Mouse (Mus musculus) embryonic fibroblast, embryonic 13.5 days (primary cell): ENCODE results near the gene Cpn1. TPM values are rescaled to one million over a fixed set of nuclear protein-coding genes. Genes with fewer than 3 reads are reported as not detected.

Experiments used
- H3K27ac ChIP-seq: 2 replicates; pipeline ENCODE4 v1.5.1; 2012; ENCODE audit warnings: low read length, control low read depth, inconsistent platforms; ENCODE audit not compliant: insufficient read depth
- H3K4me1 ChIP-seq: 2 replicates; pipeline ENCODE4 v1.6.1; 2011; ENCODE audit warnings: low read length; ENCODE audit not compliant: control insufficient read depth, insufficient read depth
- H3K4me3 ChIP-seq: 2 replicates; pipeline ENCODE4 v1.5.1; 2011; ENCODE audit warnings: mild to moderate bottlenecking, control low read depth, low read length; ENCODE audit not compliant: insufficient read depth
- CTCF ChIP-seq: IDR thresholded peaks from 2 replicates; pipeline ENCODE4 v1.5.1; 2011; ENCODE audit warnings: mild to moderate bottlenecking, control low read depth, low read length, moderate library complexity, borderline replicate concordance; ENCODE audit not compliant: insufficient read depth
- POLR2A ChIP-seq: IDR thresholded peaks from 2 replicates; pipeline ENCODE4 v1.6.1; 2011; ENCODE audit warnings: low read depth, mild to moderate bottlenecking, control low read depth, low read length, moderate library complexity
- polyA plus RNA-seq: library from polyadenylated mRNA; stranded (reverse); fragments of >200 nt; gene quantifications from 2 replicates; pipeline ENCODE4 v1.2.4, GENCODE M21; 2011; ENCODE audit warnings: low read depth; ENCODE audit not compliant: missing spikeins, insufficient read length

The Cpn1 gene
- polyA plus RNA-seq, 1 experiment, result not detected

DNA sequence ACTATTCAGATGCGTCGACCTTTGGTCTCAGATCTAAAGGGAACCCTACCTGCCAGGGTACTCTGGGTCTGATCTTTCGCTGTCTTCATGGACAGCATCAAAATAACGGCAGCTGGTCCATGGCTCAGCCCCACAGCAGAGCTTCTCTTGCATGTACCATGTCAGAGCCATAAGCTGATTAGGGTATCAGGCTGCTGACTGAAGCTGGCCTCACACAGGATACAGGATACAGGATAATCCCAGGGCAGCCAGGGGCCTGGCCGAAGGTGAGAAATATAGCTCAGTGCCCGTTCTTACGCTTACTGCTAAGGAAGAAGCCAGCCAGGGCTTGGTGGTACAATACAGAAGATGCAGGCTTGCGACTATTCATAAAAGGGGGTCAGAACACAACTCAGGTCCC lies 41.8 kb downstream of the Cpn1 start:
- H3K27ac ChIP-seq, result no peak overlapping the region
- no peak overlapping the region for H3K4me3 ChIP-seq
- TF ChIP-seq CTCF (no peak), POLR2A (no peak)
- H3K4me1 ChIP-seq, result peaks cover 3% of the 10 kb centered on the region

- Histone ChIP-seq H3K4me1 (peaks cover 6% of the 10 kb centered on the region), H3K27ac (no peak overlapping the region), H3K4me3 (no peak overlapping the region)
- no peak for TF ChIP-seq POLR2A
- TF ChIP-seq CTCF, result no peak
Observed at GRCm38 (mm10) chr19:43943076-43943475, 43.3 kb downstream of the Cpn1 start.

- H3K4me1 ChIP-seq, result peaks cover 6% of the 10 kb centered on the region
- TF ChIP-seq CTCF, result peak; percentile 32; the same call in 1 of the 2 replicates
- TF ChIP-seq POLR2A, result peak; percentile 58; the same call in 1 of the 2 replicates
- peak within 1 kb of the TSS; percentile 90 for H3K4me3 ChIP-seq
- H3K27ac ChIP-seq, result peak within 1 kb of the TSS; percentile 73; the same call in 1 of the 2 replicates
Observed at GRCm38 (mm10) chr19:43939769-43940689, 46.3 kb downstream of the Cpn1 start, which contains the start of gene Dnmbp. Gene Dnmbp, minus strand, starts transcription at chr19:43940191.

DNA sequence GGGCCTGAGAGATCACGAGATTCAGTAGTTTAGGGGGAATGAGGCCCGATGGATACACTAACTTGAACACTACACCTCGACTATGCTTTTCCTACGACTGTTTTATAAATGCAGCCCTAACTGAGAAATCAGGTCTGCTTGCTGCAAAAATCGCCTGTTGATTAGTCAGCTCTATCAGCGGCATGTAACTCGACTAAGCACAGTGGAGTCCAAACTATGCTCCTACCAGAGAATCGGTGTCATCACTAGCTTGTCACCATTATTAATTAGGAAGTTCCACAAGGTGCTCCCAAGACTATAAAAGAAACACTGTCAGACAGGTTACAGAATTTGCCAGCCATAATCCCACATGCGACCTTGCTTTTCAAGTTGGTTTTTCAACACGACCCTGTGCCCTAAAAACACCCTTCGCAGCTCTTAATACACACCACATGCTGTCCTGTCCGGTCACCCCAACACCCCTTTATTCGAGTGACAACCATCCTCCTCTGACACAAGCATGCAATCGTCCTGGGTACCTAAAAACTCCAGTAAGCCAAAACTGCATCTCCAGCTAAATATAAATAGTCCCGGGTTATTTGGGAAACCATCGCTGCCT lies 47.1 kb downstream of the Cpn1 start:
- TF ChIP-seq CTCF (no peak), POLR2A (no peak; the same call in 1 of the 2 replicates)
- Histone ChIP-seq H3K4me1 (peaks cover 6% of the 10 kb centered on the region), H3K27ac (peak overlapping the region; percentile 73; the same call in 1 of the 2 replicates), H3K4me3 (peak overlapping the region; percentile 90)

DNA sequence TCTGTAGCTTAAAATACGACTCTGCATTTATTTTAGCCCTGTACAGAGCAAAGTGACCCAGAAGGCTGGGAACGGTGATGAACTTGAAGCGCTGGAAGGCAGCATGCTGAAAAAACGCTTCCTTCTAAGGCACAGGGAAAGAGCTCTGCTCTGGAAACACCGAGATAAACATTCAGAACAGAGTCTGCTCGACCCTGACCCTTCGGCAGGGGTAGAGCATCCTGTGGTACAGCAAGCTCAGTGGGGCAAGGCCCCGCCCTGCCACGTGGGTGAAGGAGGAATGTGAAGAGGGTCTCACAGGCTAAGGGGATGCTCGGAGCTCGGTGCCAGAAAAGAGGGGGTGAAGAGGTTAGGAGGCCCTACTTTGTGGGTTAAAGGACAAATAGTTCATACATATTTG lies 48.0 kb downstream of the Cpn1 start:
- Histone ChIP-seq H3K27ac (peak overlapping the region; percentile 73; the same call in 1 of the 2 replicates), H3K4me3 (peak overlapping the region; percentile 90; the same call in 1 of the 2 replicates), H3K4me1 (peaks cover 6% of the 10 kb centered on the region)
- no peak for TF ChIP-seq CTCF
- TF ChIP-seq POLR2A, result no peak

GRCm38 (mm10) chr19:43930926-43931325 lies 55.4 kb downstream of the Cpn1 start:
- H3K27ac ChIP-seq, result no peak overlapping the region
- no peak for TF ChIP-seq CTCF
- TF ChIP-seq POLR2A, result no peak
- no peak overlapping the region for H3K4me3 ChIP-seq

DNA sequence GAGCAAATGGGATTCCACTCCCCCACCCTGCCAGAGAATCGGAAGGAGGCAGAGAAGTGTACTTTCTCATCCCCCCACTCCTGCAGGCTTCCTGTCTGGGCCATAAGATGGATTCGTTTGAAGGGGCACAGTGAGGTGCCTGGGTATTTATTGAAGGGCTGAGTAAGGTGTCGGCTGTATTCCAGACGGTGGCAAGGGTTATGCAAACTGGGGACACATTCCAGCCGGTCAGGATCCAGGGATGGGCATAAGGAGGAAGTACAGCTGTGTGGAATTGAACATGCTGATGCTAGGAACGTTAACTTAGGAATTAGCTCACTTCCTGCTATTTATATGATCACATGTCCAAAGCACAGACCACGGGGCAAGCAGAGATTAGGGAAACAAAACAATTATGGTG lies 56.0 kb downstream of the Cpn1 start:
- Histone ChIP-seq H3K4me3 (no peak overlapping the region), H3K4me1 (no peaks in the 10 kb centered on the region), H3K27ac (no peak overlapping the region)
- TF ChIP-seq CTCF (no peak), POLR2A (no peak)

More at GRCm38 (mm10) chr19:43930926-43931325, 55.4 kb downstream of the Cpn1 start:
- H3K4me1 ChIP-seq, result no peaks in the 10 kb centered on the region

GRCm38 (mm10) chr19:43929869-43930268 lies 56.5 kb downstream of the Cpn1 start:
- no peak overlapping the region for H3K27ac ChIP-seq
- H3K4me3 ChIP-seq, result no peak overlapping the region
- no peak for TF ChIP-seq CTCF
- TF ChIP-seq POLR2A, result no peak
- no peaks in the 10 kb centered on the region for H3K4me1 ChIP-seq

GRCm38 (mm10) chr19:43927967-43928366 lies 58.4 kb downstream of the Cpn1 start:
- Histone ChIP-seq H3K4me1 (no peaks in the 10 kb centered on the region), H3K27ac (no peak overlapping the region), H3K4me3 (no peak overlapping the region)
- TF ChIP-seq CTCF (no peak), POLR2A (no peak)

- Histone ChIP-seq H3K4me1 (no peaks in the 10 kb centered on the region), H3K27ac (no peak overlapping the region), H3K4me3 (no peak overlapping the region)
- TF ChIP-seq POLR2A (no peak), CTCF (no peak)
Observed at GRCm38 (mm10) chr19:43927057-43927456, 59.3 kb downstream of the Cpn1 start.
